Mouse (Mus musculus): ENCODE measurements around the gene Tgfb2. TPM values are rescaled to one million over a fixed set of nuclear protein-coding genes. Genes with fewer than 3 reads are reported as not detected.

The Tgfb2 gene
- polyA plus RNA-seq, 1 experiment, result 5.6 TPM

DNA sequence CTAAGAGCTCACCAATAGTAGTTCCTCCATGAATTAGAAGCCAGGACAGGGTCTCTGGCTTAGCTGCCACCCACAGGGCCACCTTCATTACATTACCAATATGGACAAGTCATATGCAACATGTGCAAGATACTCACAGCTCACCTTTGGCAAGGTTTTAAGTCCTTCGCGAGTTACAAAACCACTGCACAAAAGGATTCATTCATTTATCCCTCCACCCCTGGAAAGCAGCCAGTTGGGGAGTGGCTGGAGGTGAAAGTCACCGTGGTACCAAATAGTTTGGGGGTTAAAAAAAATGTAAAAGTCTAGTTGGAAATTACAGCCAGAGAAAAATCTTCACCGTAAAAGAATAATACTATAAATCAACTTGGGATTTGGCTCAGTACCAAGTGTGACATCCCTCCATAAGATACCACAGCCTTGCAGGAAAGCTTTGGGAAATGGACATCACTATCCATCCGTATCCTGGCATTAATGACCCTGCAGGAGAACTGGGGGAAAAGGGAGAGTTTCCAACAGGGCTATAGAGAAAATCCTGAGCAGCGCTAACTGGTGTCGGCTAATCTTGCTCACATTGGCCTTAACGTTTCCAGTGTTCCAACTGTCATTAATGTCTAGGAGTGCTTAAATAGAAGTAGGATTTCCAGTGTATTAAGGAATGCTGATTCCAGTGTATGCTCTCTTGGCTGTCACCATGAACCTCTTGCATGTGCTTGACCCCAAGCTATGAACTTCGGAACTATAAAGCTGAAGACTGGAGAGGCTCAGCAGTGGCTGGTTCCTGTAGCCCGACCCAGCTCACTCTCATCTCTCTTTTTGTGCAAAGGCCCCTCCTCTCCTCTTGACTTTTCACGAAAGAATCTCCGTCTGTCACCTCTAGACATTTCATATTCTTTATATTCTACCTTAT, 68.2 kb downstream of the Tgfb2 start:
- TF ChIP-seq CTCF (IDR thresholded peaks at IDR 0.05; ENCODE audit: insufficient read depth, low read length) (no peak), POLR2A (IDR thresholded peaks at IDR 0.05; ENCODE audit: borderline replicate concordance, extremely low read depth, low read depth, low read length) (no peak)
- WGBS, result 49% methylated on average over 12 of the region's 12 CpGs
- Histone ChIP-seq H3K4me3 (replicated peaks; ENCODE audit: extremely low read depth, low read depth, low read length) (no peak overlapping the region), H3K4me1 (ENCODE audit: control insufficient read depth, insufficient read depth, low read length) (no peaks in the 10 kb centered on the region)
- DNase-seq, result no peak

DNA sequence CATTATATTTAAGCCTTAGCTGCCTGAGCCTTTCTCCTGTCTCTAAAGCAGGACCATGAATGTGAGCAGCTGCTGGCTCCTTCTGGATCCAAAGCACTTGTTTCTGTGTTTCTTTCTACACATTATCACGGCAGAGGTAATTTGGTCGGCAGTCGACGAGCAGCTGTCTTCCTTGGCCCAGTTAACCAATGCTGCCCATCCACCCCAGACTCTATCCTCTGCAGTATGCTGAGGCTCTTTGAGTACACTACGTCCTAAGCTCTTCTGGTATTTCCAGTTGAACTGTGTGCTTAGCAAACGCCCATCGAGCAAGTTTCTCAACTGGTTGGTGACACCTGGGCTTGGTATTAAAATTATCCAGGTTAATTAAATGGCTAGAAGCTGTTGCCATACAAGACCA, 70.7 kb downstream of the Tgfb2 start:
- TF ChIP-seq POLR2A (IDR thresholded peaks at IDR 0.05; ENCODE audit: borderline replicate concordance, extremely low read depth, low read depth, low read length) (no peak), CTCF (IDR thresholded peaks at IDR 0.05; ENCODE audit: insufficient read depth, low read length) (no peak)
- H3K4me1 ChIP-seq (ENCODE audit: control insufficient read depth, insufficient read depth, low read length), result no peaks in the 10 kb centered on the region
- DNase-seq, result no peak
- WGBS, result 60% methylated on average over 7 of the region's 7 CpGs
- H3K4me3 ChIP-seq (replicated peaks; ENCODE audit: extremely low read depth, low read depth, low read length), result no peak overlapping the region

DNA sequence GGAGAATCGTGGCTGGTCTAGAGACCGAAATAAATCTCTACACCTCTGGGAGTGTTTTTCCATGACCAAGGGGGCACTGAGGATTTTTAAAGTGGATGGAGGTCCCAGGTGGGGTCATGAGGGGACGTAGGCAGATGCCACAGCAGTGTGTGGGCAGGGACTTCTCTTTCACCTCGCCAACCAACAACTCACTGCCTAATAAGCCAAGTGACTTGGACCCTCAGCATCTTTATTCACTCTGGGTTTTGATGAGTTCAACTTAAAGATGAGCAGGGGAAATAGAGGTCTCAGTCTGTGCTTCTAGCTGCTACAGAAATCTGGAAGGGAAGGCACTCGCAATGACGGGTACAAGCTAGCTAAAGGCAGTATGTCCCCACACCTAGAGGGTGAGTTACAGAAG, 74.3 kb downstream of the Tgfb2 start:
- no peaks in the 10 kb centered on the region for H3K4me1 ChIP-seq (ENCODE audit: control insufficient read depth, insufficient read depth, low read length)
- 91% methylated on average over 6 of the region's 6 CpGs for WGBS
- no peak for TF ChIP-seq CTCF (IDR thresholded peaks at IDR 0.05; ENCODE audit: insufficient read depth, low read length)
- no peak for TF ChIP-seq POLR2A (IDR thresholded peaks at IDR 0.05; ENCODE audit: borderline replicate concordance, extremely low read depth, low read depth, low read length)

DNA sequence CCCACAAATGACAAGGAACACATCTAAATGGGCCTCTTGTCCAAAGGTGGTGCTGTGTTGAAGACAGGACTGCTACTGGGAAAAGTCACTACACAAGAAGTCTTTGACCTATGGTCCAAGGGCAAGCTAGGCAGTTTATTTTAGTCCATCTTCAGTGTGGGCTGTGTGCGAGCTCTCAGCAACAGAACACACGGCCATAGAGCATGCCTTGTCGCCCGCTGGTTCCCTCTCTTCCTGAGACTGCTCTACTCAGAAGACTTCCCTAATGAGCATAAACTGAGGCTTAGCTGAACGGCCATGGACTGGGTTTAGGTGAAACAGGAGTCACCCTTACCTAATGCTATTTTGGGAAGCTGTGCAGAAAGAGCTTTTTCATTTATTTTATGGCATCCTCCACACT, 74.8 kb downstream of the Tgfb2 start:
- TF ChIP-seq CTCF (IDR thresholded peaks at IDR 0.05; ENCODE audit: insufficient read depth, low read length), result no peak
- no peak for TF ChIP-seq POLR2A (IDR thresholded peaks at IDR 0.05; ENCODE audit: borderline replicate concordance, extremely low read depth, low read depth, low read length)
- WGBS, result 88% methylated on average over 5 of the region's 5 CpGs
- Histone ChIP-seq H3K4me1 (ENCODE audit: control insufficient read depth, insufficient read depth, low read length) (no peaks in the 10 kb centered on the region), H3K4me3 (replicated peaks; ENCODE audit: extremely low read depth, low read depth, low read length) (no peak overlapping the region)
- no peak for DNase-seq

More for the DNA sequence above, 74.3 kb downstream of the Tgfb2 start:
- H3K4me3 ChIP-seq (replicated peaks; ENCODE audit: extremely low read depth, low read depth, low read length), result no peak overlapping the region
- no peak for DNase-seq

DNA sequence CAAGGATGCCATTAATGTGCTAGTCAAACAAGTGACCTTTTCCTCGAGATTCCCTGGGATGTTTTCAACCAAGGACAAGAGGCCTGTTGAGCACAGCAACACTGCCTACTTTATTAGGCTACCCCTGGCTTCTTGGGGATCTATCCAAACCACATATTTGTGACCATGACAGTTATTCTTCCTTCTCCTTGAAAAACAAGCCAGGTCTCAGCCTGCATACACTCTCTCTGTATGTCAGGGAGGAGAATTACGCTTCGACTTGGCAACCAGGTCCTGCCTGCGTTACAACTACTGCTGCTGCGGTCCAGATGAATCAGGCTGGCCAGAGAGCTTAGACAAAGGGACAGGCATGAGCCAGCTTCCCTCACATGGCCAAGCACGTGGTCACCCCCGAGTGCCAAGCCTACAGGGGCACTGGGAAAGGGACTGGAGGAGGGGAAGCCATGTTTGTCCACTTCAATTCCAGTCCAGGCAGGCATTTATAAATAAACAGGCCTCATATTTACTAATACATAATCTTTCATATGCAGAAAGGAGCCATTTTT, 78.3 kb downstream of the Tgfb2 start:
- Histone ChIP-seq H3K4me1 (ENCODE audit: control insufficient read depth, insufficient read depth, low read length) (no peaks in the 10 kb centered on the region), H3K4me3 (replicated peaks; ENCODE audit: extremely low read depth, low read depth, low read length) (no peak overlapping the region)
- DNase-seq, result no peak
- TF ChIP-seq POLR2A (IDR thresholded peaks at IDR 0.05; ENCODE audit: borderline replicate concordance, extremely low read depth, low read depth, low read length), result no peak
- TF ChIP-seq CTCF (IDR thresholded peaks at IDR 0.05; ENCODE audit: insufficient read depth, low read length), result no peak
- WGBS, result 68% methylated on average over 7 of the region's 7 CpGs

DNA sequence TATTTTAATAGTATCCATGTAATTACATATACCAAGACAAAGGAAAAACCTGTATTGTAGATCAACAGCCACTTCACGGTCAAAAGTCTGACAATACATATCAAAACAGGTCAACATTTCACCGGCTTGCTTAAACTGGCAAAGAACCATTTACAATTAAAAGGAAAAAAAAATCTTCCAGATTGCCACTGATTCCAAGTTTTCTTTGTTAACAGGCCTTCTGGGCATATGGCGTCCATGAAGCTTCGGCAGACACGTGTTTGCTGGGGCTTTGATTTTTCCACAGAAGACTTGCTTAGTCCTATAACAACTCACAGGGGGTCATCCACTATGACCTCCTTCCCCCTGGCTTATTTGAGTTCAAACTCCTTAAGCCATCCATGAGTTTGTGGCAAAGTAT, 81.3 kb downstream of the Tgfb2 start:
- TF ChIP-seq POLR2A (IDR thresholded peaks at IDR 0.05; ENCODE audit: borderline replicate concordance, extremely low read depth, low read depth, low read length), result no peak
- TF ChIP-seq CTCF (IDR thresholded peaks at IDR 0.05; ENCODE audit: insufficient read depth, low read length), result no peak
- 91% methylated on average over 5 of the region's 5 CpGs for WGBS
- Histone ChIP-seq H3K4me3 (replicated peaks; ENCODE audit: extremely low read depth, low read depth, low read length) (no peak overlapping the region), H3K4me1 (ENCODE audit: control insufficient read depth, insufficient read depth, low read length) (no peaks in the 10 kb centered on the region)
- DNase-seq, result no peak

DNA sequence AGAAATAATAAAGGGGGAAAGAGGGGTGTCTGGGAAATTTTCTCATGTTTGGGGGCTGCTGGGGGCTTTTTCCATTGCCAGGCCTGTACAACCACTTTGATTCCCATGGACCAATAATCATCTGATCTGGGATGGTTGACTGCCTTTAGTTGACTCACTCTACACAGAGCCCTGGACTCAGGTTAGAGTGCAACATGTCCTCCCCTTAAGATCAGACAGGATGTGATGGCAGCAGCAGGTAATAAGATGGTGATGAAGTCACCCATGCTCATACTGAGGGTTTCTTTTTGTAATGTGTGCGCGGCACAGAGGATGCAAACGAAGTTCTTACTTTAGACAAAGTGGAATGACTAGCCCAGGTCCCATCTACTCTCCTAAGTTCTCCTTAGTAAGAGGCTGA, 84.0 kb downstream of the Tgfb2 start:
- DNase-seq, result no peak
- 98% methylated on average over 3 of the region's 3 CpGs for WGBS
- no peak overlapping the region for H3K4me3 ChIP-seq (replicated peaks; ENCODE audit: extremely low read depth, low read depth, low read length)
- no peak for TF ChIP-seq POLR2A (IDR thresholded peaks at IDR 0.05; ENCODE audit: borderline replicate concordance, extremely low read depth, low read depth, low read length)
- no peak for TF ChIP-seq CTCF (IDR thresholded peaks at IDR 0.05; ENCODE audit: insufficient read depth, low read length)
- H3K4me1 ChIP-seq (ENCODE audit: control insufficient read depth, insufficient read depth, low read length), result peaks cover 8% of the 10 kb centered on the region

DNA sequence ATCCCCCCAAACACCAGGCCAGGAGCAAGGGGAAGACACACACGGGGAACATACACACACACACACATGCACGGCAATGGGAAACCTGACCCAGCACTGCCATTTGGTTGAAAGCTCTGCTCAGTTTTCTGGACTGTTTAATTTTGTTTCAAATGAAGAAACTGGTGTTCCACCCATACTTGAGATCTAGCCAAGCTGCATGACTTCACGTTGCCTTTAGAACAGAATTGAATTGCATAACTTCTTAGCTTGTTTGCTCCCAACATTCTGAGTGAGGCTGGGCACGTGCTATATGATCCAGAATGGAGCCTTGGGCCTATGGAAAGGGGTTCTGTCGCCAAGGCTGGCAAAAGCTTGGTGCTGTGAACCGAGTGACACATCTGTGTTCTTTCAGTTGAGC, 87.5 kb downstream of the Tgfb2 start:
- DNase-seq, result peak; percentile 27
- Histone ChIP-seq H3K4me1 (ENCODE audit: control insufficient read depth, insufficient read depth, low read length) (peaks cover 8% of the 10 kb centered on the region), H3K4me3 (replicated peaks; ENCODE audit: extremely low read depth, low read depth, low read length) (no peak overlapping the region)
- no peak for TF ChIP-seq POLR2A (IDR thresholded peaks at IDR 0.05; ENCODE audit: borderline replicate concordance, extremely low read depth, low read depth, low read length)
- no peak for TF ChIP-seq CTCF (IDR thresholded peaks at IDR 0.05; ENCODE audit: insufficient read depth, low read length)
- 47% methylated on average over 6 of the region's 6 CpGs for WGBS

DNA sequence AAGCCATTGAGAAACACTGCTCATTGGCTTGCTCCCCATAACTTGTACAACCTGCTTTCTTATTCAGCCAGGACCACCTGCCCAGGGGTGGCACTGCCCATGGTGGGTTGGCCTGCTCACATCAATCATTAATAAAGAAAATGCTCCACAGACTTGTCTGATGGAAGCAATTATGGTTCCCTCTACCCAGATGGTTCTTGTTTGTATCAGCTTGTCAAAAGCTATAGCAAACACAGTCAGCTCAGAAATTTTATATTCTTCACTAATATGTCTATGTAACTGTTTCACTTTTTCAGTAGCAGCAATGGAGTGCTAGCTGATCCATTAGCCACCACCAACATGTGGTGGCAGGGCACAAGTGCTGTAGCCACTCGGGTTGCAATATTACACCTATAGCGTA, 94.4 kb downstream of the Tgfb2 start:
- no peak overlapping the region for H3K4me3 ChIP-seq (replicated peaks; ENCODE audit: extremely low read depth, low read depth, low read length)
- 81% methylated on average over 2 of the region's 2 CpGs for WGBS
- no peak for TF ChIP-seq POLR2A (IDR thresholded peaks at IDR 0.05; ENCODE audit: borderline replicate concordance, extremely low read depth, low read depth, low read length)
- TF ChIP-seq CTCF (IDR thresholded peaks at IDR 0.05; ENCODE audit: insufficient read depth, low read length), result no peak
- no peak for DNase-seq
- peaks cover 4% of the 10 kb centered on the region for H3K4me1 ChIP-seq (ENCODE audit: control insufficient read depth, insufficient read depth, low read length)

DNA sequence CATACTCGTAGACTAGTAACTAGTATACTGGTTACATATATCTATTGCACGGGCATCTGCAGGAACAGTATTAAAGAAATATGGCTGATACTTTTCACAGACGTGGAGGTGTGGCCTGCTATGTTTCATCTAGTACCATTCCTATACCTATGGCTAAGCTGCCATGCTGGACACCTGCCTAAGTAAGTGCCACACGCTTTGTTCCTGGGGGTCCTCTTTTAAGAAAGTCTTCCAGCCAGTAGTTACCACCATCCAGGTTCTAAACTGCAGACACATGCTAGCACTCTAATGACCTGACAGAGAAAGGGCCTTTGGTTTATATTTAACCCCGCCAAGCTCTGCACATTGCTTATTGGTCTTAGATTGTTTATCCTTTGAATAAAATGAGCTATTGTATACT, 95.3 kb downstream of the Tgfb2 start:
- no peak for TF ChIP-seq CTCF (IDR thresholded peaks at IDR 0.05; ENCODE audit: insufficient read depth, low read length)
- TF ChIP-seq POLR2A (IDR thresholded peaks at IDR 0.05; ENCODE audit: borderline replicate concordance, extremely low read depth, low read depth, low read length), result no peak
- no peak for DNase-seq
- 82% methylated on average over 5 of the region's 5 CpGs for WGBS

More for the DNA sequence above, 95.3 kb downstream of the Tgfb2 start:
- peaks cover 4% of the 10 kb centered on the region for H3K4me1 ChIP-seq (ENCODE audit: control insufficient read depth, insufficient read depth, low read length)
- no peak overlapping the region for H3K4me3 ChIP-seq (replicated peaks; ENCODE audit: extremely low read depth, low read depth, low read length)
